29 mouse cellular contexts compared by ENCODE assay signal in the genomic region with DNA sequence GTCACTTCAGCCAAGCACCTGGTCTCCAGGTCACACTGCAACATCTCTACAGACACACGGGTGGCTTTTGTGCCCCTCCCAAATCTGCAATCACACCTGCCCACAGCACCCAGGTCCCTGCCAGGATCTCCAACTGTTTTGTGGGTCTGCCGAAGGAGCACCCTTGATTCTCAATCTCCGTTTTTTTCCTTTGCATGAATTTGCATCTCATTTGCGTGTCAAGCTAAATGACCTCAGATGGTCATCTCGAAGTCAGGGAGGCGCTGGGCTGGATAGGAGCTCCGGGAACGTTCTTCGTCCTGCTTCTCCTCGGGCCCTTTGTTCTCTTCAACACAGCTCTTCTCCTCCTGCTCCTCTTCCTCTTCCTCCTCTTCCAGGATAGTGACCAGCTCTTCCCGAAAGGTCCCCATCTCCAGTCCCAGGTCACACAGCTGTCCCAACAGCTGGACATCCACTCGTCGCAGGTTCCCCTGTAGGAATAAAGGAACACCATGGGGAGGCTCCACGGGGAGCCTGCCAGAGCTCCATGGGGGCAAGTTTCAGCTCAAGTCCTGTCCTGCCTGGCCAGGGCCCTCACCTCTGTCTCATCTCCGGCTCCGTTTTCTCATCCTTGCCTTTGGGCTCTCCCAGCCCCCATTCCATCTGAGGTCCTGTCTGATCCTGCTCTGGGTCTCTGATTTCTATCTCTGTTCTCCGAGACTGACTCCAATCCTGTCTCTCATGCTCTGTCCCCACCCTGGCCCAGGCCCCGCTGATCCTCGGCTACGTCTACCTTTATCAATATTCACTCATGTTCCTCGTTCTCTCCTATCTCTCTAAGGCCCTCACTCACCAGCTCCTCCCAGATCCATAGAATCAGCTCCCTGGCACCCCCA. TPM values are rescaled to one million over a fixed set of nuclear protein-coding genes. Genes with fewer than 3 reads are reported as not detected.
DNase-seq lines count a peak whose midpoint lies in the region; ATAC-seq and TF ChIP-seq lines count a peak whose summit lies in the region.
"Had no signal": no experiment of that assay in that cellular context is flagged by ENCODE, and none has a peak within 500 bp of the region (broad histone marks: within the 10 kb centered on the region; RNA-seq: fewer than 3 reads in every experiment).

No protein-coding gene starts in this region.

- H3K27me3 ChIP-seq in kidney, adult 2 months (replicated peaks; ENCODE audit: control insufficient read depth, insufficient read depth, low read length): no peaks in the 10 kb centered on the region
- no peaks in the 10 kb centered on the region for H3K27me3 ChIP-seq in intestine, embryonic 16.5 days (replicated peaks; ENCODE audit: control insufficient read depth, insufficient read depth, low read length)
- H3K27me3 ChIP-seq: embryonic facial prominence, embryonic 15.5 days; forebrain, embryonic 15.5 days; limb, embryonic 15.5 days; megakaryocyte, embryonic 14.5 days; midbrain, embryonic 13.5 days had no signal

- peak; percentile 4 for DNase-seq in gastrocnemius, postnatal 25 days
- DNase-seq in gastrocnemius, postnatal 14 days: no peak
- peak; percentile 78 for DNase-seq in kidney, adult 2 months
- no peak for DNase-seq in kidney, postnatal 10 days
- peak; percentile 59 to 66 for DNase-seq in kidney, postnatal 36 days
- DNase-seq in lung, postnatal 36 days: no peak
- DNase-seq: adrenal gland, postnatal 36 days; B cell, adult 2 months; left cerebral cortex, postnatal 4 days; lung, embryonic 14.5 days; right cerebral cortex, postnatal 14 days; thymus, adult 18-20 months had no signal

- peaks cover 10% of the 10 kb centered on the region; the same call in 1 of the 2 replicates for H3K4me1 ChIP-seq in kidney, adult 2 months (ENCODE audit: control insufficient read depth, insufficient read depth, low read length)
- peaks cover 6% of the 10 kb centered on the region; the same call in 1 of the 2 replicates for H3K4me1 ChIP-seq in intestine, embryonic 16.5 days (ENCODE audit: control insufficient read depth, insufficient read depth, low read length)

- TF ChIP-seq POLR2A in kidney, adult 2 months (IDR thresholded peaks at IDR 0.05; ENCODE audit: low read depth, low read length): peak; percentile 32

- ATAC-seq in intestine, embryonic 16.5 days: peak; percentile 39
- ATAC-seq: forebrain, embryonic 15.5 days; hindbrain, postnatal 0 days; midbrain, embryonic 13.5 days; Patski had no signal

- TF ChIP-seq CTCF in kidney, adult 2 months (conservative IDR thresholded peaks at IDR 0.05; ENCODE audit: insufficient read depth, insufficient read length, low read depth, low read length): no peak

- peak overlapping the region; percentile 54 for H3K9ac ChIP-seq in intestine, embryonic 16.5 days (ENCODE audit: low read depth, low read length)
- H3K9ac ChIP-seq: embryonic facial prominence, embryonic 15.5 days; forebrain, embryonic 15.5 days; limb, embryonic 15.5 days; liver, embryonic 14.5 days; lung, embryonic 14.5 days; midbrain, embryonic 13.5 days had no signal

- no peaks in the 10 kb centered on the region for H3K36me3 ChIP-seq in kidney, adult 2 months (ENCODE audit: control insufficient read depth, insufficient read depth, low read length)
- no peaks in the 10 kb centered on the region for H3K36me3 ChIP-seq in intestine, embryonic 16.5 days (ENCODE audit: control insufficient read depth, insufficient read depth, low read length)
- H3K36me3 ChIP-seq: embryonic facial prominence, embryonic 15.5 days; forebrain, embryonic 15.5 days; limb, embryonic 15.5 days; midbrain, embryonic 13.5 days had no signal

- peak overlapping the region; percentile 38 for H3K4me2 ChIP-seq in intestine, embryonic 16.5 days (ENCODE audit: low read depth, low read length)
- H3K4me2 ChIP-seq: embryonic facial prominence, embryonic 15.5 days; forebrain, embryonic 15.5 days; limb, embryonic 15.5 days; lung, embryonic 14.5 days; midbrain, embryonic 13.5 days had no signal

- 43% methylated on average over 21 of the region's 21 CpGs for WGBS in kidney, adult 2 months
- 68% methylated on average over 21 of the region's 21 CpGs for WGBS in intestine, embryonic 16.5 days

- intact Hi-C loops in gastrocnemius, postnatal 14 days (cut with DNase I; ENCODE audit: low total_unique reads): no loop called here

- peak overlapping the region; percentile 52 for H3K4me3 ChIP-seq in kidney, adult 2 months (ENCODE audit: insufficient read depth, low read depth, low read length)
- H3K4me3 ChIP-seq in intestine, embryonic 16.5 days (ENCODE audit: low read length): peak overlapping the region; percentile 34
- H3K4me3 ChIP-seq: embryonic facial prominence, embryonic 15.5 days; forebrain, embryonic 15.5 days; limb, embryonic 15.5 days; megakaryocyte, embryonic 14.5 days; midbrain, embryonic 13.5 days had no signal

- no peaks in the 10 kb centered on the region for H3K9me3 ChIP-seq in intestine, embryonic 16.5 days (ENCODE audit: control insufficient read depth, low read length)
- H3K9me3 ChIP-seq: embryonic facial prominence, embryonic 15.5 days; forebrain, embryonic 15.5 days; G1E; limb, embryonic 15.5 days; megakaryocyte, embryonic 14.5 days; midbrain, embryonic 13.5 days had no signal

- peak overlapping the region; percentile 83 for H3K27ac ChIP-seq in kidney, adult 2 months (ENCODE audit: insufficient read depth, low read depth, low read length)
- H3K27ac ChIP-seq in intestine, embryonic 16.5 days (ENCODE audit: low read length): peak overlapping the region; percentile 82
- H3K27ac ChIP-seq: embryonic facial prominence, embryonic 15.5 days; forebrain, embryonic 15.5 days; hindbrain, postnatal 0 days; limb, embryonic 15.5 days; liver, embryonic 14.5 days; midbrain, embryonic 13.5 days had no signal

RNA-seq across cellular contexts. Expression of gene Erich4, which starts 0.6 kb away (rescaled TPM):
- total RNA-seq in gastrocnemius, postnatal 25 days (2021): not detected
- total RNA-seq in gastrocnemius, postnatal 14 days (2021): not detected
- 31.4 and 49.7 TPM in 2 replicates for polyA plus RNA-seq in kidney, adult 2 months (2012; rRNA removed)
- polyA plus RNA-seq in intestine, embryonic 16.5 days (2015; fragmentation: Nextera tagmentation; extraction: Ambion mirVana): 31.8 and 43.6 TPM in 2 replicates
- total RNA-seq: adrenal gland, adult 18-20 months; adrenal gland, postnatal 36 days; CH12.LX; G1E; gastrocnemius, postnatal 36 days; hematopoietic stem cell, adult 5-6 weeks; hindbrain, postnatal 0 days; left cerebral cortex, adult 8-10 months; left cerebral cortex, postnatal 4 days had no signal
- polyA plus RNA-seq: embryonic facial prominence, embryonic 15.5 days; forebrain, embryonic 15.5 days; G1E; hindbrain, postnatal 0 days; limb, embryonic 15.5 days; lung, embryonic 14.5 days; midbrain, embryonic 13.5 days; neural tube, embryonic 11.5 days; Patski; spleen, adult 2 months had no signal

RNA-seq across cellular contexts. Expression of gene Dmac2, which starts 4.1 kb away (rescaled TPM):
- 10 to 100 TPM; 36.9 to 38.6 TPM for total RNA-seq in gastrocnemius, postnatal 25 days (2021)
- 10 to 100 TPM; 24.2 to 31.3 TPM for total RNA-seq in gastrocnemius, postnatal 14 days (2021)
- 114 and 134 TPM in 2 replicates for polyA plus RNA-seq in kidney, adult 2 months (2012; rRNA removed)
- polyA plus RNA-seq in intestine, embryonic 16.5 days (2015; fragmentation: Nextera tagmentation; extraction: Ambion mirVana): 41.8 and 43.4 TPM in 2 replicates

RNA-seq across cellular contexts. Expression of gene B3gnt8, which starts 11.4 kb away (rescaled TPM):
- 1 to 10 TPM in 1 of 2 experiments, under 1 TPM in 1; 0.87 to 1.5 TPM for total RNA-seq in gastrocnemius, postnatal 25 days (2021)
- total RNA-seq in gastrocnemius, postnatal 14 days (2021): 1 to 10 TPM; 2.2 to 2.4 TPM
- 9.6 and 10.6 TPM in 2 replicates for polyA plus RNA-seq in kidney, adult 2 months (2012; rRNA removed)
- polyA plus RNA-seq in intestine, embryonic 16.5 days (2015; fragmentation: Nextera tagmentation; extraction: Ambion mirVana): 6.8 and 7.5 TPM in 2 replicates

RNA-seq across cellular contexts. Expression of gene Bckdha, which starts 43.7 kb away (rescaled TPM):
- total RNA-seq in gastrocnemius, postnatal 25 days (2021): 10 to 100 TPM; 73.7 to 80.6 TPM
- total RNA-seq in gastrocnemius, postnatal 14 days (2021): 10 to 100 TPM; 58.0 to 78.3 TPM
- polyA plus RNA-seq in kidney, adult 2 months (2012; rRNA removed): 675 and 763 TPM in 2 replicates
- 49.3 and 50.9 TPM in 2 replicates for polyA plus RNA-seq in intestine, embryonic 16.5 days (2015; fragmentation: Nextera tagmentation; extraction: Ambion mirVana)

RNA-seq across cellular contexts. Expression of gene Exosc5, which starts 43.9 kb away (rescaled TPM):
- total RNA-seq in gastrocnemius, postnatal 25 days (2021): 10 to 100 TPM; 19.5 to 20.8 TPM
- total RNA-seq in gastrocnemius, postnatal 14 days (2021): 10 to 100 TPM; 21.3 to 21.6 TPM
- 64.9 and 70.1 TPM in 2 replicates for polyA plus RNA-seq in kidney, adult 2 months (2012; rRNA removed)
- polyA plus RNA-seq in intestine, embryonic 16.5 days (2015; fragmentation: Nextera tagmentation; extraction: Ambion mirVana): 82.6 and 87.2 TPM in 2 replicates

Comparison
In these comparisons a context has a peak if more than half of its experiments do, and no peak if none do; other contexts are left out.
1. DNase-seq: peak in gastrocnemius, postnatal 25 days (single experiment), kidney, adult 2 months (single experiment) and kidney, postnatal 36 days (2 of 2); none in gastrocnemius, postnatal 14 days (single experiment), kidney, postnatal 10 days (single experiment) and lung, postnatal 36 days (single experiment).